Mouse (Mus musculus) heart, postnatal 14 days (tissue): ENCODE data around the gene Mgrn1. TPM values are rescaled to one million over a fixed set of nuclear protein-coding genes. Genes with fewer than 3 reads are reported as not detected.

Experiments used
- DNase-seq, 2 experiments: peaks; one replicate each; pipeline ENCODE4 v3.0.0; 2021 to 2022
- intact Hi-C: fragments of 180-260 bp; cut with DNase I; formaldehyde crosslinking; loops from one replicate; pipeline ENCODE4 v1.15.1; 2025
- total RNA-seq, 2 experiments: library from RNA; stranded (reverse); gene quantifications; 2 replicates each; pipeline ENCODE4 v1.2.3; 2021

Gene Mgrn1
- total RNA-seq, 2 experiments from 2014 or later: 151 to 161 TPM

- intact Hi-C loops: no loop called here
Observed at GRCm38 (mm10) chr16:4903491-4904102, 17.5 kb downstream of the Mgrn1 start.

DNA sequence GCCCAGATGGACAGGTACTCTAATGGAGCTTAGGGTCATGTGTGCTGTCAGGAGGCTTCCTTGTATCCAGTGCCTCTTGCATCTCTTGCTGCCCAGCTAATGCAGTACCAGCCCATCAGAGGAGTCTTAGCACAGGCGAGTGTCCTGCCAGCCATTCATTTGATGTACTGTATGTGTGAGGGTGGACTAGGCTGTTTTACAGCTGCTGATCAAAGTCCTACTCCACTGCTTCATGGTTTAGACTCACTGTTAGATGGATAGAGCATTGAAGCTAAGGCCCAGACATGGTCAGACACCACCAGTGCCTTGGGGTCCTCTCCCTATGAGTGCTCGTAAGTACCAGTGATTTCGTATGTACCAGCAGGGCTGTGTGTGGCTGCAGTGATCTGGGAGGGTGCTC lies 18.8 kb downstream of the Mgrn1 start:
- no peak for DNase-seq
- intact Hi-C loops: no loop called here

More at GRCm38 (mm10) chr16:4903491-4904102, 17.5 kb downstream of the Mgrn1 start:
- DNase-seq: no peak

- intact Hi-C loops: no loop called here
- DNase-seq: no peak
Observed at GRCm38 (mm10) chr16:4905591-4905990, 19.5 kb downstream of the Mgrn1 start.

- DNase-seq: no peak
Observed at GRCm38 (mm10) chr16:4906559-4906958, 20.5 kb downstream of the Mgrn1 start.

DNA sequence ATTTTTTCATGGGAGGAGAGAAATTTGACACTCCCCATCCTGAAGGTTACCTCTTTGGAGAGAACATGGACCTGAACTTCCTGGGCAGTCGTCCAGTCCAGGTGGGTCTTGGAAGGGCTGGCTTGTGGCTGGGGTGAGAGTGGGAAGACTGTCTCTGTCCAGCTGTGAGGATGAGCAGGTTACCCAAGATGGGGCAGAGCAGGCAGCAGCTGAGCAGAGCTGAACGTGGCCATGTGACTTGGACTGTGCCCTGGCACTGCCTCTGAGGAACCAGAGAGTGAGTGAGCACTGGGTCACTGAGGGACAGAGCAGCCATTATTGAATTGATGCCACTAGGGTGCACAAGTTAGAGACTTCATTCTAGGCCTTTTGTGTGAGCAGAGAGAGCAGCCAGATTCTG lies 21.3 kb downstream of the Mgrn1 start:
- intact Hi-C loops: no loop called here
- DNase-seq: no peak

More at GRCm38 (mm10) chr16:4906559-4906958, 20.5 kb downstream of the Mgrn1 start:
- intact Hi-C loops: no loop called here

DNA sequence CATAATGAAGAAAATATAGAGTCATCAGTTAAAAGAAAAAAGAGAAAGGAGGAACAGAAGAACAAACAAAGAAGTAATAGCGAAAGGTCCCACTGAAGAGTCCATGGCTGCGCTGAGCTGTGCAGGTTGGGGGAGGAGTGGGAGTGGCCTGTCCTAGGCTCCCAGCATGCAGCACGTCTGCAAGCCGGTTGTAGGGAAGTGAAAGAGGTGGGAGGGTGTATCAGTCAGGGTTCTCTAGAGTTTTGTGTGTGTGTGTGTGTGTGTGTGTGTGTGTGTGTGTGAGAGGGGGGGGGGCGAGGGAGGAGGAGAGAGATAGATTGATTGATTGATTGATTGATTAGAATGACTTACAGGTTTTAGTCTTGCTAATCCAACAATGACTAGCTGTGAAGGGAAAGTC lies 21.9 kb downstream of the Mgrn1 start:
- intact Hi-C loops: no loop called here
- DNase-seq: no peak

- intact Hi-C loops: loop anchor here (5.0 kb wide), 1 partner anchor 122 kb away; no protein-coding TSS in a partner anchor
Observed at GRCm38 (mm10) chr16:4909745-4910144, 23.7 kb downstream of the Mgrn1 start.

DNA sequence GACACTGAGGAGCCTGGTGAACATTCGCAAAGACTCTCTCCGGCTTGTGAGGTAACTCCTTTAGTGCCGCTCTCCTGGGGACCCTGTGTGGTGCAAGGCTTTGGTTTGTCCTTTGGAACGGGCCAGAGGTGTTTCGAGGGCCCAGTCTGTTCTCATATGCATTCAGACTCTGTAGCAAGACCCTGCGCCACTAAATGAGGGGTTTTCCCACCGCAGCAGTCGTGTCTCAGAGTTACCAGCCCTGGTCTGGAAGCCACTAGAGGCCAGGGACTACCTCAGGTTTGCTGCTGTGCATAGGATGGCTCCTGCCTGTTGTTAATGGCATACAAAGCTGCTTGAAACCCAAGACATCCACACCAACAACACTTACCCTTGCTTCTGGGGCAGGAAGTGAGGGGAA lies 24.7 kb downstream of the Mgrn1 start:
- intact Hi-C loops: loop anchor here (5.0 kb wide), 1 partner anchor 123 kb away; no protein-coding TSS in a partner anchor
- no peak for DNase-seq

More at GRCm38 (mm10) chr16:4909745-4910144, 23.7 kb downstream of the Mgrn1 start:
- DNase-seq: peak in 1 of 2 experiments; percentile 25

DNA sequence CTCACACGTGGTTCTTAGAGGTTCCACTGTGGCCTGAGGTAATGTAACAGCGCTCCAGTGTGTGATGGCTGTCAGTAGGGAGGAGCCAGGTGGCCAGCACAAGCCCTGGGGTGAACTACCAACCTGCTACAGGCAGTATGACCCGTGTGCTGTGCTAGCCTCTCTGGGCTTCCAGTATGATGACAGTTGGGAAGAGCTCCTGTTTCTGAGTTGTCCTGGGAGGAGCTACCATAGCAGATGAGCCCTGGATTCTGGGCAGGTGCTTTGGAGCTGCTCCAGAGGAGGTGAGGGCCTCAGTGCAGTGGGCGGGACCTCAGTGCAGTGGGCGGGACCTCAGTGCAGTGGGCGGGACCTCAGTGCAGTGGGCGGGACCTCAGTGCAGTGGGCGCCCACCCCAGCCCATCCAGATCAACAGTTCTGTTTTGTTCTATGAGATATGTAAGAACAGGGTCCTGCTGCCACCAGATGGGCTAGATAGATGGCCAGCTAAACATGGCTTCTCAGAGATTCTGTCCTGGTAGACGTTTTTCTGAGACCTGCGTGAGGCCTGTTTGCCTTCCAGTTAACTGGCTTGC lies 26.1 kb downstream of the Mgrn1 start:
- DNase-seq: no peak
- intact Hi-C loops: loop anchor here (2.0 to 5.0 kb wide), 4 partner anchors 15 to 125 kb away; partner anchors contain the start of gene Mgrn1

DNA sequence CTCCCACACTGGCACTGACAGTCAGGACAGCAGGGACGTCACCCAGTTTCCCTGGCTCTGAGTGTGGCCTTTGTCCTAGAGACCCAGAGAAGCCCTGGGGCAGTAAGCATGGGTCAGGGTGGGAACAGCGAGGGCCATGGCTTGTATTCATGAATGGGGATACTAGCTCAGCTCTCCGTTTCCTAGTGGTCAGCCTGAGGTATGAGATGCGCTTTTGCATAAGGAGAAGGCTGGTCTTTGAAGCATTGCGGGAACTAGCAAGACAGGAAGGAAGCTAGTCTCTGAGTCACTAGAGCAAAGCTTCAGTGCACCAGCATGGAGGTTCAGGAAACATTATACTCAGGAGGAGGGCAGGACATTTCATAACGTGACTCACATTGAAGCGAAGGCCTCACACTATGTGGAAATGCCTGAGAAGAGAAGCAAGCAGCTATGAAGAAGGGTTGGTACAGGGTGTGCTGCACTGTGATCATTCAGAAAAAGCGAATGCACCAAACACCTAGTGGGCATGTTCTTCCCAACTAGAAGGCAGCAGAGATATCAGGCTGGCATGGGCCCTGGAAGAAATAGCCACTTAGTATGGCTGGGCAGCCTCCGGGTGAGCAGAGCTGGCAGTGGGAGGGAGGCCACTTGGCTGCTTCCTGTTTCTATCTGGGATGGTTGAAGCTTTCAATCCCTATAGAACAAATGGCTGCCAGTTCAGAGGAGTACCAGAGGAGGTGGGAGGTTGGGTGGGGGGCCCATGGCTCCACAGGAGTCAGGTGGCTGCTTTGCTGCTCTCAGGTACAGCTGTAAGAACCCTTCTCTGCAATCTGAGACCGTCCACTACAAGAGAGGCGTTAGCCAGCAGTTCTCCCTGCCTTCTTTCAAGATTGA lies 27.1 kb downstream of the Mgrn1 start:
- DNase-seq: peak in 1 of 2 experiments; percentile 24
- intact Hi-C loops: loop anchor here (2.0 to 5.0 kb wide), 4 partner anchors 16 to 126 kb away; partner anchors contain the start of gene Mgrn1

- intact Hi-C loops: loop anchor here (2.0 to 5.0 kb wide), 4 partner anchors 17 to 127 kb away; partner anchors contain the start of gene Mgrn1
Observed at GRCm38 (mm10) chr16:4913783-4914735, 28.0 kb downstream of the Mgrn1 start.

GRCm38 (mm10) chr16:4915931-4916330 lies 29.9 kb downstream of the Mgrn1 start:
- DNase-seq: no peak

More at GRCm38 (mm10) chr16:4913783-4914735, 28.0 kb downstream of the Mgrn1 start:
- peak; percentile 86 to 92 for DNase-seq

GRCm38 (mm10) chr16:4916608-4917007 lies 30.6 kb downstream of the Mgrn1 start:
- intact Hi-C loops: no loop called here
- no peak for DNase-seq

More at GRCm38 (mm10) chr16:4915931-4916330, 29.9 kb downstream of the Mgrn1 start:
- intact Hi-C loops: no loop called here

- intact Hi-C loops: no loop called here
- no peak for DNase-seq
Observed at GRCm38 (mm10) chr16:4920556-4920955, 34.5 kb downstream of the Mgrn1 start.

DNA sequence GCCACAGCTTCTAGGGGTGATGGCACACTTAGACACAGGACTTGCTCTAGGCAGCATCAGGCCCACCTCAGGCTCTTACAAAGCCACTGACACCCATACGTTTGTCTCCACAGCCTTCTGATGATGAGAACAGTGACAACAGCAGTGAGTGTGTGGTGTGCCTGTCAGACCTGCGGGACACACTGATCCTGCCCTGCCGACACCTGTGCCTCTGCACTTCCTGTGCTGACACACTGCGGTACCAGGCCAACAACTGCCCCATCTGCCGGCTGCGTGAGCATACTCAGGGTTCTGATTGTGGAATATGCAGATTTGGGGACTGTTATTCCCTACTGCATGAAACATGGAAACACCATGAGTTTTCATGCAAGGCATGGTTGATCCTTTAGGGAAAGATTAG lies 36.4 kb downstream of the Mgrn1 start:
- intact Hi-C loops: no loop called here
- no peak for DNase-seq

DNA sequence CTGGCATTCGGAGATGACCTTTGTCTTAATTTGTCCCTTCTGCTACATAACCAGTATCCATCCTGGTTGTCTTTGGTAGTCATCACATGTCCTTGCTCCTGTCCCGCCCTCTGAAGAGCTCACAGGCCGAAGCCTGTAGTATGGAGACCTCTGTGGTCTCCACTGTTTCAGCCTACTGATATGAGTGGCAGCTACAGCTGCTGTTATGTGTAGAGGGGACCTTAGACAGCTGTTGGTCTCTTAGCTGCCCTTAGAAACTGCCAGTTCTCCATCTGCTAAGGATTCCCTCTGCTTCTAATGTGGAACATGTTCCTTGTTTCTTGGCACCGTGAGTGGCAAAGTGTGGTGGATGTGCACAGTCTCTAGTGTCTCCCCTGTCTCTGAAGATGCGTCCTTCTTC lies 37.9 kb downstream of the Mgrn1 start:
- intact Hi-C loops: no loop called here
- no peak for DNase-seq

GRCm38 (mm10) chr16:4927967-4928366 lies 41.9 kb downstream of the Mgrn1 start:
- intact Hi-C loops: loop anchor here (5.0 kb wide), 1 partner anchor 211 kb away; the partner anchor contains the start of gene Nmral1
- DNase-seq: no peak

- intact Hi-C loops: loop anchor here (5.0 kb wide), 1 partner anchor 211 kb away; the partner anchor contains the start of gene Nmral1
Observed at GRCm38 (mm10) chr16:4928474-4928873, 42.4 kb downstream of the Mgrn1 start.

DNA sequence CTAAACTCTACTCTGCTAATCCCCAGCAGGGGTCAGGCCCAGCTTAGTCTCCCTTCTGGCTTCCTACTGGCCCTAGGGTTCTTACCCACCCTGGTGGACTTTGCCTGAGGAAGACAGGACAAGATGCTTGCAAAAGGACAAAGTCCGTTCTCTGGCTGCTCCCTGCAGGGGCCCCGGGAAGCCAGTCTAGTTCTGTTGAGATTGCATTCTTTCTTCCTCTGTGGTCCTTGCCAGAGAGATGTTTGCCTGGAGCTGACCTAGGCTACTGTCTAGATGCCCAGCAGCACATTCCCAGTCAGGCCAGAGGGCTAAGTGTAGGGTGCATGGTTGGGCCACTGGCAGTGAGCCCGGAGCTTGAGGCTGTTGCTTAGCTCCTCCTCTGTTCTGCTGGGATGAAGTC lies 46.4 kb downstream of the Mgrn1 start:
- DNase-seq: peak in 1 of 2 experiments; percentile 26
- intact Hi-C loops: no loop called here

More at GRCm38 (mm10) chr16:4928474-4928873, 42.4 kb downstream of the Mgrn1 start:
- DNase-seq: no peak
